Mouse (Mus musculus) stomach, postnatal 0 days (tissue): ENCODE measurements around the gene Igfbp1.

Source experiments
- CTCF ChIP-seq: IDR thresholded peaks from 2 replicates; pipeline ENCODE4 v1.5.1; 2016; ENCODE audit warnings: antibody characterized with exemption, low read depth, mild to moderate bottlenecking, moderate library complexity
- EP300 ChIP-seq: optimal IDR thresholded peaks from 2 replicates; pipeline ENCODE3; 2016; ENCODE audit warnings: antibody characterized with exemption

- no peak for TF ChIP-seq CTCF
- TF ChIP-seq EP300 = no peak
These were observed 52.8 kb downstream of the Igfbp1 start for GRCm38 (mm10) chr11:7250415-7250814.
